Comparison of ENCODE assay signal across 15 mouse cellular contexts in the genomic region with DNA sequence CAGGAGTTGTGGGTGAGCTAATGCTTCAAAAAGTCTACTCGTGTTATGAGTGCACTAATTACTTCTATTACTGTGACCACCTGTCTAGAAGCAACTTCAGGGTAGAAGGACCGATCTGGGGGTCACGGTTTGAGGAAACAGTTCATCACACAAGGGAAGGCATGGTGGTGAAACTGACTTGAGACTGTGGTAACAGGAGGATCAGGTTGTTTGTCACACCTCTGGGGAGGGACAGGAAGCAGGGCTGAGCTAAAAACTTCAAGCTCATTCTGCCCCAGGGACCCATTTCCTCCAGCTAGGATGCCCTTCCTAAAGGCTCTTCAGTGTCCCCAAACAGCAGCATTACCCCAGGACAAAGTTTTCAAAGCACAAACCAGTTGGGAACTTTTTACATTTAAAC.
"Had no signal": no experiment of that assay in that cellular context is flagged by ENCODE, and none has a peak within 500 bp of the region (broad histone marks: within the 10 kb centered on the region; RNA-seq: fewer than 3 reads in every experiment).

No protein-coding gene starts in this region.

- H3K27ac ChIP-seq: left cerebral cortex, adult 2 months; limb, embryonic 10.5 days; liver, embryonic 15.5 days; midbrain, embryonic 13.5 days; stomach, postnatal 0 days had no signal

- H3K4me1 ChIP-seq: liver, embryonic 15.5 days had no signal

- H3K36me3 ChIP-seq: limb, embryonic 10.5 days; liver, embryonic 15.5 days; midbrain, embryonic 13.5 days had no signal

- H3K9me3 ChIP-seq: limb, embryonic 10.5 days; liver, embryonic 15.5 days; midbrain, embryonic 13.5 days had no signal

- H3K9ac ChIP-seq: liver, embryonic 15.5 days; lung, embryonic 14.5 days; midbrain, embryonic 13.5 days had no signal

- DNase-seq: kidney, adult 18-20 months; kidney, postnatal 14 days; lung, embryonic 14.5 days; lung, postnatal 10 days; lung, postnatal 4 days; right cerebral cortex, adult 18-20 months; right cerebral cortex, postnatal 25 days; thymus, adult 2 months; thymus, postnatal 25 days had no signal

- H3K27me3 ChIP-seq: liver, embryonic 15.5 days; midbrain, embryonic 13.5 days had no signal

- H3K4me2 ChIP-seq: liver, embryonic 11.5 days; liver, embryonic 15.5 days; lung, embryonic 14.5 days; midbrain, embryonic 13.5 days had no signal

- H3K4me3 ChIP-seq: left cerebral cortex, adult 2 months; limb, embryonic 10.5 days; liver, embryonic 15.5 days; midbrain, embryonic 13.5 days had no signal

- ATAC-seq: midbrain, embryonic 13.5 days had no signal
